Mouse (Mus musculus) hindbrain, embryonic 14.5 days (tissue): ENCODE data around the gene Tbx1. TPM values are rescaled to one million over a fixed set of nuclear protein-coding genes. Genes with fewer than 3 reads are reported as not detected.
A peak's percentile ranks its signal among the peaks of the same experiment; 100 is the strongest.
"Not testable (repeated sequence)": the region's sequence is repeated elsewhere in the genome, so short reads cannot be mapped to it uniquely, and the experiment has no call there.

Source experiments
- ATAC-seq: fragments of 200-750 bp; cut with Nextera tagmentation; 2 replicates; pipeline ENCODE4 v1.8.0; 2017; ENCODE audit warnings: moderate number of reproducible peaks, mild to moderate bottlenecking, moderate TSS enrichment, moderate library complexity; ENCODE audit not compliant: low FRiP score
- DNase-seq: peaks from one replicate; pipeline ENCODE4 v3.0.0-alpha.2; 2015; ENCODE audit warnings: low spot score
- H3K27ac ChIP-seq: fragments of 300-500 bp; sonication (generic); 2 replicates; pipeline ENCODE4 v1.5.1; 2014; ENCODE audit warnings: mild to moderate bottlenecking, moderate library complexity
- H3K27me3 ChIP-seq: fragments of 300-500 bp; sonication (generic); 2 replicates; pipeline ENCODE4 v1.6.1; 2014; ENCODE audit warnings: mild to moderate bottlenecking, low read length, mixed read lengths; ENCODE audit not compliant: control insufficient read depth, insufficient read depth
- H3K36me3 ChIP-seq: fragments of 300-500 bp; sonication (generic); replicated peaks from 2 replicates; pipeline ENCODE4 v1.6.1; 2014; ENCODE audit not compliant: control insufficient read depth, insufficient read depth
- H3K4me1 ChIP-seq: fragments of 300-500 bp; sonication (generic); replicated peaks from 2 replicates; pipeline ENCODE4 v1.6.1; 2014; ENCODE audit warnings: antibody characterized with exemption, low read length, mixed read lengths; ENCODE audit not compliant: control insufficient read depth, insufficient read depth
- H3K4me2 ChIP-seq: fragments of 300-500 bp; sonication (generic); replicated peaks from 2 replicates; pipeline ENCODE4 v1.6.1; 2014; ENCODE audit warnings: mild to moderate bottlenecking, moderate library complexity
- H3K4me3 ChIP-seq: fragments of 300-500 bp; sonication (generic); replicated peaks from 2 replicates; pipeline ENCODE4 v1.5.1; 2014; ENCODE audit warnings: mild to moderate bottlenecking, low read length
- H3K9ac ChIP-seq: fragments of 300-500 bp; sonication (generic); 2 replicates; pipeline ENCODE4 v1.6.1; 2014
- H3K9me3 ChIP-seq: fragments of 300-500 bp; sonication (generic); 2 replicates; pipeline ENCODE4 v1.6.1; 2016; ENCODE audit warnings: low read length; ENCODE audit not compliant: control insufficient read depth
- WGBS: fragments of 180-500 bp; shearing (Covaris S2); extraction: QIAGEN DNeasy Blood & Tissue Kit; methylation state at CpG from one replicate; pipeline ENCODE4 v1.1.7; 2014; 5-methylcytosine and 5-hydroxymethylcytosine counted together
- polyA plus RNA-seq: library from polyadenylated mRNA; unstranded; fragments of >200 nt; fragmentation: Nextera tagmentation; extraction: Ambion mirVana; gene quantifications from 2 replicates; pipeline ENCODE4 v1.2.1, GENCODE M21; 2014

Tbx1 gene
- polyA plus RNA-seq, 1 experiment from 2014 or later = 1.2 TPM

- H3K4me3 ChIP-seq = no peak overlapping the region
- ATAC-seq (peak; percentile 9; the same call in 1 of the 2 replicates), DNase-seq (no peak)
- no peak overlapping the region for H3K4me2 ChIP-seq
- no peak overlapping the region for H3K27ac ChIP-seq
- H3K9ac ChIP-seq = no peak overlapping the region
- H3K27me3 ChIP-seq = 0 out of 2 replicates have a peak, but pooled peaks cover 3% of the 10 kb centered on the region
- H3K4me1 ChIP-seq = 0 out of 2 replicates have a peak, but pooled peaks cover 3% of the 10 kb centered on the region
- 50% methylated on average over 11 of the region's 11 CpGs for WGBS
- no peaks in the 10 kb centered on the region for H3K9me3 ChIP-seq
- H3K36me3 ChIP-seq = no peaks in the 10 kb centered on the region
These were observed 38.3 kb downstream of the Tbx1 start for GRCm38 (mm10) chr16:18552106-18552710.

GRCm38 (mm10) chr16:18551604-18552003, 38.9 kb downstream of the Tbx1 start:
- H3K27me3 ChIP-seq = 0 out of 2 replicates have a peak, but pooled peaks cover 3% of the 10 kb centered on the region
- no peak overlapping the region for H3K27ac ChIP-seq
- ATAC-seq = peak; percentile 22; the same call in 1 of the 2 replicates
- no peak overlapping the region for H3K4me3 ChIP-seq
- H3K4me2 ChIP-seq = no peak overlapping the region
- no peaks in the 10 kb centered on the region for H3K9me3 ChIP-seq
- H3K4me1 ChIP-seq = 0 out of 2 replicates have a peak, but pooled peaks cover 3% of the 10 kb centered on the region
- DNase-seq = no peak
- H3K36me3 ChIP-seq = no peaks in the 10 kb centered on the region
- WGBS = 20% methylated on average over 9 of the region's 9 CpGs
- no peak overlapping the region for H3K9ac ChIP-seq

GRCm38 (mm10) chr16:18547891-18548290, 42.6 kb downstream of the Tbx1 start:
- Histone ChIP-seq H3K27me3 (0 out of 2 replicates have a peak, but pooled peaks cover 3% of the 10 kb centered on the region), H3K36me3 (no peaks in the 10 kb centered on the region), H3K9me3 (no peaks in the 10 kb centered on the region), H3K9ac (no peak overlapping the region), H3K27ac (no peak overlapping the region), H3K4me2 (no peak overlapping the region), H3K4me1 (peaks cover 9% of the 10 kb centered on the region; the same call in 1 of the 2 replicates), H3K4me3 (no peak overlapping the region)
- 60% methylated on average over 5 of the region's 5 CpGs for WGBS
- no peak for DNase-seq
- no peak for ATAC-seq

GRCm38 (mm10) chr16:18543151-18543829, 47.2 kb downstream of the Tbx1 start:
- WGBS = 33% methylated on average over 8 of the region's 8 CpGs
- H3K9ac ChIP-seq = no peak overlapping the region
- no peak overlapping the region for H3K4me2 ChIP-seq
- H3K4me3 ChIP-seq = no peak overlapping the region
- H3K36me3 ChIP-seq = no peaks in the 10 kb centered on the region
- ATAC-seq (peak; percentile 41), DNase-seq (peak; percentile 36)
- 0 out of 2 replicates have a peak, but pooled peaks cover 3% of the 10 kb centered on the region for H3K27me3 ChIP-seq
- peaks cover 10% of the 10 kb centered on the region; the same call in 1 of the 2 replicates for H3K4me1 ChIP-seq
- H3K27ac ChIP-seq = no peak overlapping the region
- H3K9me3 ChIP-seq = no peaks in the 10 kb centered on the region

GRCm38 (mm10) chr16:18539281-18539680, 51.2 kb downstream of the Tbx1 start:
- Histone ChIP-seq H3K9me3 (no peaks in the 10 kb centered on the region), H3K36me3 (no peaks in the 10 kb centered on the region), H3K27ac (no peak overlapping the region), H3K27me3 (no peaks in the 10 kb centered on the region), H3K4me1 (peaks cover 7% of the 10 kb centered on the region; the same call in 1 of the 2 replicates), H3K4me2 (no peak overlapping the region), H3K9ac (no peak overlapping the region), H3K4me3 (no peak overlapping the region)
- no peak for ATAC-seq
- DNase-seq = no peak
- 78% methylated on average over 6 of the region's 6 CpGs for WGBS

GRCm38 (mm10) chr16:18537407-18537990, 53.0 kb downstream of the Tbx1 start:
- H3K27ac ChIP-seq = no peak overlapping the region
- H3K36me3 ChIP-seq = no peaks in the 10 kb centered on the region
- ATAC-seq (0 out of 2 replicates have a peak, but pooled peaks have one; percentile 26), DNase-seq (no peak)
- no peaks in the 10 kb centered on the region for H3K27me3 ChIP-seq
- no peaks in the 10 kb centered on the region for H3K9me3 ChIP-seq
- H3K4me3 ChIP-seq = no peak overlapping the region
- WGBS = 92% methylated on average over 3 of the region's 3 CpGs
- no peaks in the 10 kb centered on the region for H3K4me1 ChIP-seq
- no peak overlapping the region for H3K4me2 ChIP-seq
- H3K9ac ChIP-seq = no peak overlapping the region

- H3K36me3 ChIP-seq, H3K4me2 ChIP-seq, DNase-seq, H3K27me3 ChIP-seq, H3K9me3 ChIP-seq, H3K9ac ChIP-seq, H3K4me1 ChIP-seq, H3K4me3 ChIP-seq, H3K27ac ChIP-seq: not testable (repeated sequence)
- WGBS = 96% methylated on average over 7 of the region's 7 CpGs
- ATAC-seq = peak; percentile 99
These were observed 57.4 kb downstream of the Tbx1 start for GRCm38 (mm10) chr16:18533061-18533460.
